Mouse (Mus musculus): ENCODE results near the gene Slc25a51. TPM values are rescaled to one million over a fixed set of nuclear protein-coding genes. Genes with fewer than 3 reads are reported as not detected.
"Not testable (repeated sequence)": the region's sequence is repeated elsewhere in the genome, so short reads cannot be mapped to it uniquely, and the experiment has no call there.

Slc25a51 gene
- polyA plus RNA-seq, 1 experiment = 45.7 TPM

DNA sequence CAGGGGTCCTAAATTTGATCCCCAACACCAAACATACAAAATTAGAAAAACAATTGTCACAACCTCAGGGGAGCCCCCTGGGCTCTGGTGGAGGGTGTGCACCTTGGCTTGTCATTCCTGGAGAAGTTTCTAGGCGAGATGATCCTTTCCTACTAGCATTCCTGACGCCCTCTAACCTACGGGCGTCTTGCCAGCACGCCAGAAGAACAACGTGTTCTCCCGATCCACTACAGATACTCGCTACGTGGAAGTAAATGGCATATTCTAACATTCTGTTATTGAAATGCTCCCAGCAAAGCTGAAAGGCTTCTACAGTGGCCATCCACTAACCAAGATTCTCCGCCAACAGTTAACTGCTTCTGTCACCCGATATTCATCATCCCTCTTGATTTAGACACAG lies 16.0 kb downstream of the Slc25a51 start:
- no peaks in the 10 kb centered on the region for H3K27me3 ChIP-seq (ENCODE audit: control insufficient read depth, insufficient read depth, low read length, poor library complexity, severe bottlenecking)
- H3K27ac ChIP-seq (ENCODE audit: insufficient read depth, low read length) = no peak overlapping the region
- no peaks in the 10 kb centered on the region for H3K4me1 ChIP-seq (ENCODE audit: control insufficient read depth, insufficient read depth, low read length)
- TF ChIP-seq CTCF (IDR thresholded peaks at IDR 0.05; ENCODE audit: low read depth, low read length) (no peak), EP300 (IDR thresholded peaks at IDR 0.05; ENCODE audit: insufficient read depth, low read depth, low read length) (no peak), POLR2A (IDR thresholded peaks at IDR 0.05; ENCODE audit: insufficient read depth, low read length) (no peak)
- H3K36me3 ChIP-seq (ENCODE audit: control insufficient read depth, insufficient read depth, low read length, poor library complexity, severe bottlenecking) = no peaks in the 10 kb centered on the region
- no peaks in the 10 kb centered on the region for H3K9me3 ChIP-seq (replicated peaks; ENCODE audit: control insufficient read depth, insufficient read depth, low read length, poor library complexity, severe bottlenecking)
- no peak overlapping the region for H3K9ac ChIP-seq (ENCODE audit: low read depth, poor library complexity, severe bottlenecking)
- H3K4me3 ChIP-seq (ENCODE audit: low read depth, low read length) = no peak overlapping the region

DNA sequence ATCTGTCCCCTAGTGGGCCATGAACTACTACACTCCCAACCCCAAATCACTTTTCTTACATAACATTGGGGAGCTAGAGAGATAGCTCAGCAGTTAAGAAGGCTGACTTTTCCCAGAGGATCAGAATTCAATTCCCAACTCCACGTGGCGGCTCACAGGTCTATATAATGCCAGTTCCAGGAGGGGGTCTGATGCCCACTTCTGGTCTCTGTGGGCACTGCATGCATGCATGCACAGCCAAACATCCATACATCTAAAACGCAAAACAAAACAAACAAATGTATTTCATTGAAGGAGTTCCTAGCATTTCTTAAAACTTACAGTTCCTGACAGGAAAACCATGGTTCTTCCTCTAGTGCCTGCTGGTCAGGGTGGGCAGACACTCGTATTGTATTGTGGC lies 16.5 kb downstream of the Slc25a51 start:
- no peak overlapping the region for H3K27ac ChIP-seq (ENCODE audit: insufficient read depth, low read length)
- no peaks in the 10 kb centered on the region for H3K9me3 ChIP-seq (replicated peaks; ENCODE audit: control insufficient read depth, insufficient read depth, low read length, poor library complexity, severe bottlenecking)
- no peak overlapping the region for H3K9ac ChIP-seq (ENCODE audit: low read depth, poor library complexity, severe bottlenecking)
- H3K4me1 ChIP-seq (ENCODE audit: control insufficient read depth, insufficient read depth, low read length) = no peaks in the 10 kb centered on the region
- no peaks in the 10 kb centered on the region for H3K27me3 ChIP-seq (ENCODE audit: control insufficient read depth, insufficient read depth, low read length, poor library complexity, severe bottlenecking)
- no peaks in the 10 kb centered on the region for H3K36me3 ChIP-seq (ENCODE audit: control insufficient read depth, insufficient read depth, low read length, poor library complexity, severe bottlenecking)
- TF ChIP-seq POLR2A (IDR thresholded peaks at IDR 0.05; ENCODE audit: insufficient read depth, low read length) = no peak
- TF ChIP-seq CTCF (IDR thresholded peaks at IDR 0.05; ENCODE audit: low read depth, low read length) = peak; percentile 15
- TF ChIP-seq EP300 (IDR thresholded peaks at IDR 0.05; ENCODE audit: insufficient read depth, low read depth, low read length) = no peak
- no peak overlapping the region for H3K4me3 ChIP-seq (ENCODE audit: low read depth, low read length)

DNA sequence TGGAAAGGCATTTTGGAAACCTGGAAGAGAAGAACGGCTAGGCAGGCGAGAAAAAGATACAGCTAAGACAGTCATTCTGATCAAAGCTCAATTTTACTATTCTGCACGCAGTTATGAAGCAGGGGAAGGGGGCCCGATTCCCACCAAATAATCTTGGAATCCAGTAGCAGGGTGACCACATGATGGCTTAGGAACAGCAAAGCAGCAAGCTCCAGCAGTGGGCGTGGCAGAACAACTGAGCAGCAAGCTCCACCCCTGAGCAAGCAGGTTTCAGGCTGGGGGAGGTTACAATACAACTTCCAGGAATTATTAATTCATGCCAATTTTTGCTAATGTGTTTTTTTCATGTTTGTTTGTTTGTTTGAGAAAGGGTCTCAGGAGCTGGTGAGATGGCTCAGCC lies 21.3 kb downstream of the Slc25a51 start:
- H3K4me3 ChIP-seq (ENCODE audit: low read depth, low read length); H3K27ac ChIP-seq (ENCODE audit: insufficient read depth, low read length); H3K36me3 ChIP-seq (ENCODE audit: control insufficient read depth, insufficient read depth, low read length, poor library complexity, severe bottlenecking); H3K4me1 ChIP-seq (ENCODE audit: control insufficient read depth, insufficient read depth, low read length); H3K27me3 ChIP-seq (ENCODE audit: control insufficient read depth, insufficient read depth, low read length, poor library complexity, severe bottlenecking); H3K9ac ChIP-seq (ENCODE audit: low read depth, poor library complexity, severe bottlenecking): not testable (repeated sequence)
- peaks cover 11% of the 10 kb centered on the region for H3K9me3 ChIP-seq (replicated peaks; ENCODE audit: control insufficient read depth, insufficient read depth, low read length, poor library complexity, severe bottlenecking)

DNA sequence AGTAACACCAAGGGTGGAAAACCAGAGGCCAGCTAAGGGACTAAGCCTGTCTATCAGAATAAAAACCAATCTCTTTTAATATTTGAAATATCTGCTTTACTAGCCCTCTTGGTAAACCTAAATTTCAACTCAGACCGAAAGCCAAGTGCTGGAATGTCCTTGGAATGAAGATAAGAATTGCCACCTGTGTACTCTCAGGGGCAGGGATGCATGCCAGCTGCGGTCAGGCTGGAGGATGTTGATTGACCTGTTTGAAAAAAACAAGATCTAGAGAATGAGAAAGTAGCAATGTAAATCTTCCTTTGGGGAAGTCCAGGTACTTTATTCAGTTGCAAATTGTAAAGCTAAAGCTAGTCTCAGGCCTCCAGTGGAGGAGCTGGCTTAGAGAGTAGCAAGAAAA lies 26.4 kb downstream of the Slc25a51 start:
- peaks cover 29% of the 10 kb centered on the region for H3K9me3 ChIP-seq (replicated peaks; ENCODE audit: control insufficient read depth, insufficient read depth, low read length, poor library complexity, severe bottlenecking)
- H3K9ac ChIP-seq (ENCODE audit: low read depth, poor library complexity, severe bottlenecking); H3K4me1 ChIP-seq (ENCODE audit: control insufficient read depth, insufficient read depth, low read length); H3K4me3 ChIP-seq (ENCODE audit: low read depth, low read length); H3K27me3 ChIP-seq (ENCODE audit: control insufficient read depth, insufficient read depth, low read length, poor library complexity, severe bottlenecking); H3K36me3 ChIP-seq (ENCODE audit: control insufficient read depth, insufficient read depth, low read length, poor library complexity, severe bottlenecking); H3K27ac ChIP-seq (ENCODE audit: insufficient read depth, low read length): not testable (repeated sequence)
- TF ChIP-seq EP300 (IDR thresholded peaks at IDR 0.05; ENCODE audit: insufficient read depth, low read depth, low read length) = 0 out of 2 replicates have a peak, but pooled peaks have one; percentile 34

DNA sequence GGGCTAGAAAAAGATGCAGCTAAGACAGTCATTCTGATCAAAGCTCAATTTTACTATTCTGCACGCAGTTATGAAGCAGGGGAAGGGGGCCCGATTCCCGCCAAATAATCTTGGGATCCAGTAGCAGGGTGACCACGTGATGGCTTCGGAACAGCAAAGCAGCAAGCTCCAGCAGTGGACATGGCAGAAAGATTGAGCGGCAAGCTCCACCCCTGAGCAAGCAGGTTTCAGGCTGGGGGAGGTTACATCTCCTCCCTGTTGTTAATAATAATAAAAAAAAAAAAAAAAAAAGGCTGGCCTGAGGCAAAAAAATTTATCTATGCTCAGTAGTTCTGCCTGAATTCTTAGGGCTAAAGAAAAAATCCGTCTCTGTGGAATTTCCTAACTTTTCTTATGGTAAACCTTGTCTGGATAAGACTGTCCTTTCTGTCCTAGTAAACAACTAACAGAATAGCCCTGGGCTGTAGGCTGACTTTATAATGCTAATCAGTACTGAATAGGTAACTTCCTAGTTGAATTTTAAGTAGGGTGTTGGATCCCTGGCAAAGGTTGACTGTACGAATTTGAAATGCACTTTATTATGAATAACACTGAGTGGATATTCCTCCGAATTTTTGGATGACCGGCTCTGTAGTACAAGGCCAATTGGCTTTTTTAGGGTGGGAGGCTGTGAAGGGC lies 27.5 kb downstream of the Slc25a51 start:
- not testable (repeated sequence) for H3K27ac ChIP-seq (ENCODE audit: insufficient read depth, low read length); H3K9ac ChIP-seq (ENCODE audit: low read depth, poor library complexity, severe bottlenecking); H3K27me3 ChIP-seq (ENCODE audit: control insufficient read depth, insufficient read depth, low read length, poor library complexity, severe bottlenecking); H3K4me1 ChIP-seq (ENCODE audit: control insufficient read depth, insufficient read depth, low read length); H3K4me3 ChIP-seq (ENCODE audit: low read depth, low read length); H3K36me3 ChIP-seq (ENCODE audit: control insufficient read depth, insufficient read depth, low read length, poor library complexity, severe bottlenecking)
- peaks cover 29% of the 10 kb centered on the region for H3K9me3 ChIP-seq (replicated peaks; ENCODE audit: control insufficient read depth, insufficient read depth, low read length, poor library complexity, severe bottlenecking)

DNA sequence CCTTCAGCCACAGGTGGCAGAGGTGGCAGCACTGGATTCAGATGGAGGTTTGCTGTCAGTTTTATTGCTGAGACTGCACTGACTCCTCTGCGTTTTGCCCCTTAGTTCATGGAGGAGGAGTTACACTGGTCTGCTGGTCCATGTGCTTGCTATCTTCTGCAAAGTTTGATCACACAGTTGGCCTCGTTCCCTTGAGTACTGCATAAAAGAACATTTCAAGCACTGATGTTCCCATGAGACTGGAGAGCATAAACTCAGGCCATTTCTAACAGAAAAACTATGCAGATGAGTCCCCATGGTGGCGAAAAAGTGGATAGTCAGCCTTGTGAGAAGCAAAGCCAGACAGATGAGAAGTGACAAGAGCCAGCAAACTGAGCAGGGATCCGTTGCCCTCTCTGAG lies 32.0 kb downstream of the Slc25a51 start:
- peaks cover 12% of the 10 kb centered on the region for H3K9me3 ChIP-seq (replicated peaks; ENCODE audit: control insufficient read depth, insufficient read depth, low read length, poor library complexity, severe bottlenecking)
- TF ChIP-seq CTCF (IDR thresholded peaks at IDR 0.05; ENCODE audit: low read depth, low read length) (no peak), POLR2A (IDR thresholded peaks at IDR 0.05; ENCODE audit: insufficient read depth, low read length) (no peak), EP300 (IDR thresholded peaks at IDR 0.05; ENCODE audit: insufficient read depth, low read depth, low read length) (no peak)
- H3K4me1 ChIP-seq (ENCODE audit: control insufficient read depth, insufficient read depth, low read length) = no peaks in the 10 kb centered on the region
- H3K27me3 ChIP-seq (ENCODE audit: control insufficient read depth, insufficient read depth, low read length, poor library complexity, severe bottlenecking) = no peaks in the 10 kb centered on the region
- no peak overlapping the region for H3K9ac ChIP-seq (ENCODE audit: low read depth, poor library complexity, severe bottlenecking)
- no peak overlapping the region for H3K4me3 ChIP-seq (ENCODE audit: low read depth, low read length)
- H3K27ac ChIP-seq (ENCODE audit: insufficient read depth, low read length) = no peak overlapping the region
- peaks cover 6% of the 10 kb centered on the region for H3K36me3 ChIP-seq (ENCODE audit: control insufficient read depth, insufficient read depth, low read length, poor library complexity, severe bottlenecking)
